Mouse (Mus musculus): ENCODE results near the gene Ern1.

Ern1 gene

DNA sequence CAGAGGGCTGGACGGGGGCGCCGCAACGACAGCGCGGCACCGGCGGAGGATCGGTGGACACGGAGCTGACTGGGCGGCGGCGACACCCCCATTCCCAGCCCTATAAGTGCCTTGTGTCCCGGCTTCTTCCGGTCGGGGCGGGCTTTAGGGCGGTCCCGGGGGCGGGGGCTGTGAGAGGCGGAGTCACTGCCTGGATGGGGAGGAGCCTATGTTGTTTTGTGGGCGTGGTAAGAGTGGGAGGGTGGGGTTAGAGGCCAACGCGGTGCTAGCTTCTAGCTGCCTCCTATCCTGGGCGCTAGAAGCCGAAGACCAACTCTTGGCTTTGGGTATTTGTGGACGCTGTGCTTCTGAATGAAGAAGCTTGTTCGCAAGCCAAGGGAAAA is at the start of gene Ern1:
Ern1 (minus strand) TSS at position 120 of the 383 bp plus-strand sequence.
- peak; percentile 96 to 98 for DNase-seq

DNA sequence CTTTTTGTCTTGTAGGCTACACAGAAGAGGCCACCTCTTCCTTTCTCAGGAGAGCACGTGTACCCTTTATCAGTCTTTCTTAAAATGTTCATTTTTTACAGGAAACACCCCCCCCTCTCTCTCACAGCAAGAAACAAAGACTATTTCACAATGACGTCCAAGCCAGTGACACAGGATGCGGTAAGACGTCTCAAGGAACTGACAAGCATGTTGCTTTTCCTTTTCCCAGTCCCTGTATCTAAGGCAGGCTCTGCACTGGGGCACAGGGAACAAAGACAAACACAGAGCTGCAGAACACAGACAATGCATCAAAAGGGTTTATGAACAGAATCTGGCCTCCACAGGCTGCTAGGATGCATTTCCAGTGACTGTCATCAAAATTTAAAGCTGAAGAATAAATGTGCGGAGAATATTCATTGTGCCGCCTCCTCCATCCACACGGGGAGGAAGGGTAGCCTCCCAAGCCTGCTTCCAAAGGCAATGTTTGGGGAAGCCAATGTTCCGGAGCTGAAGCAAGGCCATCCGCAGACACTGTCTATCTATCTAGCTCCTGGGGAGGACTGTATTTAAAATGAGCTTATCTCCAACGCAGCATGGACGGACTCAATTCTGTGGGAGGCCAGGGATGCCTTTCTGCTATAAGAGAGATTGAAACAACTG is 48.7 kb upstream of the Ern1 start:
- DNase-seq, result peak in 1 of 2 experiments; percentile 37

DNA sequence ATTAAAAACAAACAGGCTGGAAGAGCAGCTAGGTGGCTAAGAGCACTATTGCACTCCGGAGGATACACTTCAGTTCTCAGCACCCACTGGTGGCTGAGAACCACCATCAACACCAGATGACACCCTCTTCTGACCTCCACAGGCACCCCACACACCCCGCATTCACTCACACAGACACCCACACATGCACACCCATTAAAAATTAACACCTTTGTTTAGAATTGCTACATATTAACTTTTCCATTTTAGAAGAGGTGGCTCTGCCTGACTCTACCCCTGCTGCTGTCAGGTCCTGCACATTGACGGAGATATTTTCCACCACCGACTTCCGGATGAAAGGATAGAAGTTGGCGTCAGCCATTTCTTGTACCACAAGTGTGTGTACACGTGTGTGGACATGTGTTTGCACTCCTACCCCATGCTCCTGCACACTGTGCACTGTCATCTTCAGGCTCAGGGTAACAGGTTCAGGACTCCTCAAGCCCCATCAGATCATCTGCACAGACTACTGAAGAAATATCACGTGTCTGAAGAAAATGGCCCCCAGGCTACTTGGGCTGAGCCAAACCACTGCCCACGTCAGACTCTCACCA is 48.1 kb upstream of the Ern1 start:
- no peak for DNase-seq

DNA sequence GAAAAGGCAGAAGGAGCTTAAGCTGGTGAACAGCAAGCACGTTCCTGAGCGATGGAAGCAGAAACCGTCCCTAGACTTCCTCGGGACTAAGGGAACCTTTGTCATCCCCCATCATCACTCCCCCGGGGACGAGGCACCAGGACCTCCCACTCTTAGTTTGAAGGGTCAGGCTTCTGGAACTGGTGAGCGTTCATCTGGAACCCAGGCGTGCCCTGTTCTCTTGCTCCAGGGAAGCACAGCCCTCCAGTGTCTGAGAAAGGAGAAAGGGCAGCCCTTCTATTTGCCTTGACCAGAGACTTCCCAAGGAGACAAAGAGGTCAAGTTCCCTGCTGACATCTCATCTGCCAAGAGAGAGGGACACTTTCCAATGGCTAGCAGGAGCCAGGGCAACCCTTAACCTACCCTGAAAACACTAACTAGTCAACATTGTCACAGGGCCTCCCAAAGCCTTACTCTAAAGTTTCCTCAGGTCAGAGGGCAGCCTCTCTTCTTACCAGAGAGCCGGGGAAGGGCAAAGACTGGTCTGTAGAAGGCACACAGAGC is 44.7 kb upstream of the Ern1 start:
- no peak for DNase-seq

DNA sequence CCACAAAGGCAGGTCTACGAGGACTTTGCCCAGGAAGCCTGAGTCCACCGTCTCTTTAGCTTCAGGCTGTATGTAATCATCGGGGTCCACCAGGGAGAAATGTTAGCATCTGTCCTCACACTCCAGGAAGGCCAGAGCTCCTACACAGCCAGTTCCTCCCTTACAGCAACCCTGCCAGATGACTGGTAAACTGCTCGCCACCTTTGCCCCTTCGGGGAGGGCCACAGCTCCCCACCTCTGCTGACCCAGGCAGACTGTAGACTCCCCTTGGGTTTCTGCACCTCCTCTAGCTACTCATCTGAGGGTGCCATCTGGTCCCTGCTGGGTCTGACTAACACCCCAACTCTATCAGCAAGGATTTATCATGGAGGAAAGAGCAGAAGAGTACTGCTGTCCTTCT is 42.1 kb upstream of the Ern1 start:
- no peak for DNase-seq

DNA sequence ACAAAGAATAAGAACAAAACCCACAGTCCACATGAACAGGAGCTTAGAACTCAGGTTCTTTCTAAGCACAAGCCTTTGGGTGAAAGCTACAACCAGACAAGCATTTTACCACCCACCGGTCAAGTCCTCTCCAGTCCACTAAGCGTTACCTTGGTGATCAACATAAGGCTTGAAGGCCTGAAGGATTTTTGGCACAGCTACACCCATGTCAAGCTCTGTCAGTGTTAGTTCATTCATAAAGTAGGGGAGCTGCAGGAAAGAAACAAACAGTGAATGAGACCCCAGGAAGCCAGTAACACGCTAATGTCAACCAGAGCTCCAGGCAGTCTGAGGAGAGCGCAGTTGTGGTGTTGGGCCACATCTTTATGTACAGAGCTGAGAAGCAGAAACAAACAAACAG is 41.5 kb upstream of the Ern1 start:
- DNase-seq, result no peak

DNA sequence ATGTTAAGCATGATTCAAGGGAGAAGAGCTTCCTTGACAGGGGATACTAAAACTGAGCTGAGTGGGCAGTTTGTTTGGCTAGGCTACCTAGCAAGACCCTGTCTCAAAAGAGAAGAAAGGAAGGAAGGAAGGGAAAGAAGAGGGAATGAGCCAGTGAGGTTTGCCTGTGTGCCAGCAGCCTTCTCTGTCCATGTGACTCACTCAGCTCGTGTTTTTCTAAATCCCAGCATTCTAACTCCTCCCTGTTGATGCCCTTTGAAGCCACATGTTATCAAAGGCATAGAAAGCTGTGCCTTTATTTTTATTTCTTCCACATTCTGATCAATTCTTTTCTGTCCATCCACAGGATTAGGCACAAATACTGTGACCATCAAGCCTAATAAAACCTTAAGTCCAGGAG is 40.3 kb upstream of the Ern1 start:
- DNase-seq, result no peak

DNA sequence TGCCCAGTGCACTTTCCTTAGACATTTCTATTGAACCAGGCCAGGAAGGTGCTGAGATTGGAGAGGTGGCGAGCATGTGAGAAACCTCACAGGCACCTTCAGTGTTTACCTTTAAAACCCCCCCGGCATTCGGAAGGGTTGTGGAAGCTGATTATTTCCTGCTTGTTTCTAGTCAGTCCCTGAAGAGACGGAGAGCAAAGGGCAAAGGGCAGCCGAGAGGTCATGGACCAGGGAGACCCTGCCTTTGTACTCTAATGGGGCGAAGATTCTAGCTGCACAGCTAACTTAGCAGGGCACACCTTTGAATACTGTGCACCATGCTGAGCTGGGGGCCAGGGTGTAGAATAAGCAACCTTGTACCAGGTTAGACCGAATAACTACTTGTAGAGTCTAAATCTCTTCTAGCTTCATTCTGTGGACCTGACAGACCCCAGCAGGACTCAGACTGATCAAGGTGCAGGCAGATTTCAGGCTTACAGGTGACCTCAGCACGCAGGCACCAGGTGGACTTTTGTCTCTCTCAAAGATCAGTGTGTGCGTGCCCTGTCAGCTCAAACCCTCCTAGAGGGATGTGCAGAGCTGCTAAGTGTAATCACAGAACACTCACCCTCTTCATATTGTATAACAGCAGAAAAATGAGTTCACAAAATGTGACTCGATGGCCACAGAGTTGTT is 39.6 kb upstream of the Ern1 start:
- DNase-seq, result no peak

DNA sequence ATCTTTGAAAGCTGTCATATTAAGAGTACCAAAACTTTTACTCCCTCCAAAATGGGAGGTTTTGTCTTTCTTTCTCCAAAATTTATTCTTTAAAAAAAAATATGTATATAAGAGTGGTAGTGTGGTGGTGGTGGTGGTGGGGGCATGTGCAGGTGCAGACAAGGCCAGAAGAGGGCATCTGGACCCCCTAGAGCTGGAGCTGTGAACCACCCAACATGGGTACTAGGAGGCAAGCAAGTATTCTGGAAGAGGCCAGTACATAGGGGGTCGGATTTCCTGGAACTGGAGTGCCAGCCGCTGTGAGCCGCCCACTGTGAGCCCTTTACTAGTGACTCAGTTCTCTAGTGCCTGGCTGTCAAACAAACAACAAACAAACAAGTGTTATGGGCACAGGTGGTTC is 34.9 kb upstream of the Ern1 start:
- DNase-seq, result peak in 1 of 2 experiments; percentile 17

DNA sequence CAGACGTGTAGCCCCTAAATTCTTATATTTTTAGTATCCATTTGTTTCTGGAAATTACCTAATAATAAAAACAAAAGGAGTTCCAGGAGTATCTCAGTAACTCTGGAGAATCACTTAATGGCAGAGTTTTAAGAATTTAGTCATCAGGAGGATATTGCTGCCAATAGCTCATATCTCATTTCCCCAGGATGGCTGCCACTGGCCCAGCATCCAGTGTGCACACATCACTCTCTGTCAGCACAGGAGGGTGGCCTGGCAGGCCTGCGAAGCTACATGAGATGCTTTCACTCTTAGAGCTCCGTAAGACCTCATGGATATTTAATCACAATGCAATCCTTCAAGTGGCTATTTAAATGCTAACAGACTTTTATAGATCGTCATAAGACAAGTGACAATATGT is 34.0 kb upstream of the Ern1 start:
- DNase-seq, result no peak

DNA sequence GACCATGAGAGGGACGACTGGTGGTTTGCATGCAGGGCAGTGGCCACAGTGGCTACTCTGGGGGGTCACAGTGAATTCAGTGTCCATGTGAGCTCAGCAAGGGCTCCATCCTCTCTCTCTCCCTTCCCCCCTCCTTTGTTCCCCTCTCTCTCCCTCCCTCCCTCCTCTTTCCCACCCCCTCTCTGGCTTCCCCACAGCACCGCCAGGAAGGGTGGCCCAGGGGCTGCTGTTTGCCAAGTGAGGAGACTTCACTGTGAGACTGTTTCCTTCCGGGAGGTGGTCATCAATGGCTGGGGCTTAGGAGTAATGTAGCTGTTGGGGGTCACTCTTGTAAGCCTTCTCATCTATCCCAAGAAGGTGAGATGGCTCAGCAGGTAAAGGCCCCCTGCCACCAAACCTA is 32.8 kb upstream of the Ern1 start:
- peak in 1 of 2 experiments; percentile 29 for DNase-seq

DNA sequence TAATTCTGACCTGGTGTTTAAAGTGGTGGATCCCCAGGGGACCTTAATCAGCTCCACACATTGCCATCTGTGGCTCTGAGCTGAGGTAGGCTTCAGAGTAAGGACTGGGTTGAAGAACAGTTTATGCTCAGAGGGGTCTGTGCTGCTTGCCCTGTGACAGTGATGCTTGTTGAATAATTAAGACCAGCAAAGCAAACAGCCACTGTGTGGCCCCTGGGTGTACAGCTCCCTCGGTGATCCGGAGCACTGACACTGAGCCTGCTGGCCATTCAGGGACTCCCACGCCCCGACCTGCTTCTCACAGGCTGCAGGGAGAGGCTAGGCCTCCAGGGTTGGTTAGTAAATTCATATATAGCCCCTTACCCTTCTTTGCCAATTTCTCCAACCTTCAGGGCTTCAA is 31.9 kb upstream of the Ern1 start:
- peak in 1 of 2 experiments; percentile 18 for DNase-seq

DNA sequence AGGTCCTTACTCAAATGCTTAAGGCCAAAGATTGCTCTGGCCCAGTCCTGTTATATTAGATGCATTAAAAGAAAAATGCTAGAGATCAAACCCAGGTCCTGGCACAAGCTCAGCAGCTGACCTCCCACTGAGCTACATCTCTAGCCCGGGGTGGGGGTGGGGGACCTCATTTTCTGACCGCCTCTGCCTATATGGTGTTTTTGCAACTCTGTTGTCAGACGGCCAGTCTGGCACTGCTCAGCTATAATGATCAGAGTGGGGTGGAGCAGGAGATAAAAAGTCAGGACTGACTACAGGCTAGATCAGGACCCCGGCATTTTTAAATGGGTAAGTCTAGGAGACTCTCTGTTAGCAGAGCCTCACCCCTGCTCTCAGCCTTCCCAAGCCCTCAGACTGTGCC is 30.7 kb upstream of the Ern1 start:
- DNase-seq, result peak in 1 of 2 experiments; percentile 47

DNA sequence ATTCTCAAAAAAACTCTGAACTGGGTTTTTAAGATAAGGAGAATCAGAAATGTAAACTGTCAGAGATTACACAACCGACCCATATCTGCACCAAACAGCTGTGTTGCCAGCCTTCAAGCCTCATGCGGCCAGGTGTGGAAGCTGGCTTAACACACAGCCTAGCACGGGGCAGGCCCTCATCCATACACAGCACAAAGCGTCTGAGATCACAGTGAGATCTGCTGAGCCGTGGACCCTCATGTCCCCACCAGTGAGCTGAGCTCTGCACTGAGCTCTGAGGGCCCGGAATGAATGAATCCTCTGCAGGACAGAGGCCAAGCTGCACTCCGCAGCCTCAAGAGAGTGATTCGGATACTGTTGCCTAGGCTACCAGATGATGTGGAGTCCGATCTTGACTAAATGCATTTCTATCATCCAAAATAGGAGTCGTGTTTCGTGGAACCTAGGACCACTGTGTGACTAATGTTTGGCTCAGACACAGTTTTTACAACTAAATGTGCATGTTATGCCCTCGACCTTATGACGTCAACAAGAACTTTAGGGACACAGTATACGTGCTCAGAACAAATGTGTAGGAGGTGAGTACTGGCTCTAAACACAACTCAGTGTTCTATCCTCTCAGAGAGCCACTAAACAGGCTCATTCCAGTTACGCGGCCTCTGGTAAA is 27.6 kb upstream of the Ern1 start:
- no peak for DNase-seq

DNA sequence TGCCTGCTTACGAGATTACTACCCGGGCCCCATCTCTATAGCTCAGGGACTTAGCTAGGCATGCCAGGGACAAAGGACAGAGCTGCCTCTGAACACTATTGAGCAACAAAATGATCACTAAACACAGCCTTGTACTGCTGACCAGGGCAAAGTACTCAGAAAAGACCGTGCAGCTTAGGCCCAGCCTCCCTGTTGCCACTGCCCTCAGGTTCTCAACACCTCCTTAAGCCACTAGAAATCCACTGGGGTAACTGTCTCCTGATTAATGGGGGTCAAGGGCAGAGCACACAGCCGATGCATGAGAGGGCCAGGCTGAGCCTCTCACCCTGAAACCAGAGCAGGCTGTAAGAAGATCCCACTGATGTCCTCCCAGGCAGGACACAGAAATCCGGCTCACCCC is 26.8 kb upstream of the Ern1 start:
- peak in 1 of 2 experiments; percentile 20 for DNase-seq

DNA sequence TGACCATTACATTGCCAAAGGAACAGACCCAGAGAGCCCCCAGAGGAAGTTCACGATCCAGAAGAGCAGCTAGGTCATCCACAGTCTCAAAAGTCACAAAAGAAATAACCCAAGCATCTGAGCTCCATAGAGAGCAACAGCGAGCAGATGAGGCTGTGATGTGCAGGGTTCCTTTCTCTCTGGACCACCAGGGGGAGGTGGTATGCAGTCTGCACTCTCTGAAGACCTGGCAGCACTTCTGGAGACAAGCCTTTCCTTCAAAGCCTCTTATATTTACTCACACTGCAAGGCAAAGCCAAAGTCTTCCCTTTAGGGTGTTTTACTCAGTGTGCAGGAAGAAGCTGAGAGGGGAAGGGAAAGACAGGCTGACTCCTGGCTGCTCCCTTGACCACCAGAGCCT is 25.5 kb upstream of the Ern1 start:
- peak; percentile 74 to 78 for DNase-seq

DNA sequence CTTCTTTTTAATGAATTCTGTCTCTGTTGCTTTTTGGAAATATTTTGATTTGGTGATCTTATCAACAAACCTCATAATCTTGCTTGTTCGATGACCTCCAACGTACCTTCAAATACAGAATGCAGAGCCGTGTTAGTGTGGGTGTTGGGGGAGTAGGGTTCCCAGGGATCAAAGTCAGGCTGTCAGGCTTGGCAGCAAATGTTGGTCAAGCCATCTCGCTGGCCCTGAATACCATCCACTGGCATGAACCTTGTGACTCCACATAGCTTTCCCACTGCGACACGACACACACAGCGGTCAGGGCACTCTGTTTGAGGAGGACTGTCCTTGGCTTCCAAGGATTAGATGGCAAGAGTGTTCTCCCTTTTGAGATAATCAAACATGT is 24.3 kb upstream of the Ern1 start:
- DNase-seq, result no peak

DNA sequence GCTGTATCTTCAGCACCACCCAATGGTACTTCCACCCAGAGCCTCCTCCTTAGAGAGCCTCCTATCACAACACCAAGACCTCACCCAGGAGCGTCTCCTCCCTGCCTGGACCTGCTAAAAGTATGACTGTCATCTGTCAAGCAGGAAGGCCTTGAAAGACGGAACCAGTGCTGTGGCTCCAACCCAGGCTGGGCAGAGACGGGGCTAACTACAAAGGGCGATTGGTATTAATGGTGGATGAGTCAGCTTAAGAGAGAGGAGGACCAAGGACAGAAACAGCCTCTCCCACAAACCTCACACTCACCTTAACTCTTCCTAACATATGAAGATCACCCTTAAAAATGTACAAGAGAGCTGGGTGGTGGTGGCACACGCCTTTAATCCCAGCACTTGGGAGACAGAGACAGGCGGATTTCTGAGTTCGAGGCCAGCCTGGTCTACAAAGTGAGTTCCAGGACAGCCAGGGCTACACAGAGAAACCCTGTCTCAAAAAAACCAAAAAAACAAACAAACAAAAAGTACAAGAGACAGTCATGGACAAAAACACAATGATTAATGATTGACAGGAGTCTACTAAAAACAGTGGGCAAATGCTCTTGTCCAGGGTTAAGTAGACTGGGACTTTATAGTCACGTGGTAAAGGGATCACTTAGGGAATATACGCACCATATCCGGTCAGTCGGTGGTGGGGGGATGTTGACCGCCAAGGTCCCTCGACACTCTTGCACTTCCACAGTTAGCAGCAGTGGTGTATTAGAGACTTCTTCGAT is 23.8 kb upstream of the Ern1 start:
- DNase-seq, result no peak

DNA sequence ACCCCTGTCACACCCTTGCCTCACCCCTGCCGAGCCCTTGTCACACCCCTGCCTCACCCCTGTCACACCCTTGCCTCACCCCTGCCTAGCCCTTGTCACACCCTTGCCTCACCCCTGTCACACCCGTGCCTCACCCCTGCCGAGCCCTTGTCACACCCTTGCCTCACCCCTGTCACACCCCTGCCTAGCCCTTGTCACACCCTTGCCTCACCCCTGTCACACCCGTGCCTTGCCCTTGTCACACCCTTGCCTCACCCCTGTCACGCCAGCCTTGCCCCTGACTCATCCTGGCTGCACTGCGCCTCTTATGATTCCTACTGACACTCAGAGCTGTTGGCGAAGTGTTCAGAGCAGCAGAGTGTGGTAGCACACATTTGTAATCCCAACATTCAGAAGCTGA is 20.0 kb upstream of the Ern1 start:
- DNase-seq, result no peak

DNA sequence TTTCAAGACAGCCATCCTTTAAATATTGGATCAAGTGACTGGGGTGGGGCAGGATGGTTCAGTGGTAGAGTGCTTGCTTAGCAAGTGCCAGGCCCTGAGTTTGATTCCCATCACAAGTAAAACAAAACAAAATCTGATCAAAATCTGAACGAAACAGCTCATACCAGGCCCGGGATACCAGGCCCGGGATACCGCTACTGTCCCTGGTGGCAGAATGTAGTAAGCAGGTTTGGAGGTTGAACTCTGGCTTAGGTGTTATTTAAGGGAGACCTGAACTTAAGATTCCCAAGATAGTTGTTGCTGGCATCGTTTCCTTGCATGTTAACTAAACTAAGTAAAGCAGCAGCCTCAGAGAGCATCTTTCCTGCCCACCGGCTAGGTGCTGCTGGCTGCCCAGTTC is 18.6 kb upstream of the Ern1 start:
- no peak for DNase-seq

DNA sequence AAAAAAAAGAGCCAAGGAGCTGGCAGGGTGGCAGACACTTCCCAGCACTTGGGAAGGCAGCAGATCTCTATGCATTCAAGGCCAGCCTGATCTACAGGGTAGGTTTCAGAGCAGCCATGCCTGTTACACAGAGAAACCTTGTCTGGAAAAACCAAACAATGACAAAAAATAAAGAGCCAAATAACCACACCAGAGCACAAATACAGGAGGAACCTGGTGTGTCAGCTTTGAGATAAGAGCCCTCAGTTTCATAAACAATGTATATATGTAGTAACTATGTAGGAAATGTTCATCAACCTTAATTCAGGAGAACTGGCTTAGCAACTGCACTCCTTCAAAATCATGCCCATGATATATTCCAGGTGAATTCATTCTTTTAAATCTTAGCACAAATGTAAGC is 16.5 kb upstream of the Ern1 start:
- no peak for DNase-seq

DNA sequence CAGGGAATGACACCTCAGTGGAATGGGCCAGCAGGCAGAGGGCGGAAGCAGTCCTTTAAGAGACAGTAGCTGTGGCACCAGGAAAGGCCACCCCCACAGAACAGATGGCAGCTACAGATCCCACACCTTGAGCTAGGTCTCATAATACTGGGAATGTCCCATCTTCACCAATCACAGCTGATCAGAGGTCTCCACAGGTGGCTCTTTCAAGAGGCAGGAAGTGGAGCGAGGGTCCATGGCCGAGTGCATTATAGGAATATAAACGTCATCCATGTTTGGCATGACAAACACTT is 15.7 kb upstream of the Ern1 start:
- no peak for DNase-seq

Data from lung, postnatal 4 days (tissue).